Mouse (Mus musculus): ENCODE results near the gene Gm17535. TPM values are rescaled to one million over a fixed set of nuclear protein-coding genes. Genes with fewer than 3 reads are reported as not detected.
"Not testable (repeated sequence)": the region's sequence is repeated elsewhere in the genome, so short reads cannot be mapped to it uniquely, and the experiment has no call there.

Gm17535 gene
- polyA plus RNA-seq, 1 experiment from 2014 or later: not detected

DNA sequence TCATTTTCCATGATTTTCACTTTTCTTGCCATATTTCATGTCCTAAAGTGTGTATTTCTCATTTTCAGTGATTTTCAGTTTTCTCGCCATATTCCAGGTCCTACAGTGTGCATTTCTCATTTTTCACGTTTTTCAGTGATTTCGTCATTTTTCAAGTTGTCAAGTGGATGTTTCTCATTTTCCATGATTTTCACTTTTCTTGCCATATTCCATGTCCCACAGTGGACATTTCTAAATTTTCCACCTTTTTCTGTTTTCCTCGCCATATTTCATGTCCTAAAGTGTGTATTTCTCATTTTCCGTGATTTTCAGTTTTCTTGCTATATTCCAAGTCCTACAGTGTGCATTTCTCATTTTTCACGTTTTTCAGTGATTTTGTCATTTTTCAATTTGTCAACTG, 18.5 kb upstream of the Gm17535 start:
- 72% methylated on average over 6 of the region's 6 CpGs for WGBS
- H3K4me2 ChIP-seq (replicated peaks); H3K4me1 ChIP-seq; ATAC-seq (replicated peaks); H3K27ac ChIP-seq (replicated peaks); H3K9me3 ChIP-seq; H3K9ac ChIP-seq (replicated peaks); H3K36me3 ChIP-seq; H3K27me3 ChIP-seq; H3K4me3 ChIP-seq: not testable (repeated sequence)

DNA sequence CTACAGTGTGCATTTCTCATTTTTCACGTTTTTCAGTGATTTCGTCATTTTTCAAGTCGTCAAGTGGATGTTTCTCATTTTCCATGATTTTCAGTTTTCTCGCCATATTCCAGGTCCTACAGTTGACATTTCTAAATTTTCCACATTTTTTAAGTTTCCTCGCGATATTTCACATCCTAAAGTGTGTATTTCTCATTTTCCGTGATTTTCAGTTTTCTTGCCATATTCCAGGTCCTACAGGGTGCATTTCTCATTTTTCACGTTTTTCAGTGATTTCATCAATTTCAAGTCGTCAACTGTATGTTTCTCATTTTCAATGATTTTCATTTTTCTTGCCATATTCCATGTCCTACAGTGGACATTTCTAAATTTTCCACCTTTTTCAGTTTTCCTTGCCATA, 17.3 kb upstream of the Gm17535 start, which contains the start of gene Gm10719:
Gm10719 (plus strand) TSS at position 301 of the 400 bp plus-strand sequence.
- ATAC-seq (replicated peaks); H3K27ac ChIP-seq (replicated peaks); H3K4me3 ChIP-seq; H3K4me1 ChIP-seq; H3K36me3 ChIP-seq; H3K9ac ChIP-seq (replicated peaks); H3K27me3 ChIP-seq; H3K9me3 ChIP-seq; H3K4me2 ChIP-seq (replicated peaks): not testable (repeated sequence)
- WGBS: 66% methylated on average over 2 of the region's 9 CpGs

DNA sequence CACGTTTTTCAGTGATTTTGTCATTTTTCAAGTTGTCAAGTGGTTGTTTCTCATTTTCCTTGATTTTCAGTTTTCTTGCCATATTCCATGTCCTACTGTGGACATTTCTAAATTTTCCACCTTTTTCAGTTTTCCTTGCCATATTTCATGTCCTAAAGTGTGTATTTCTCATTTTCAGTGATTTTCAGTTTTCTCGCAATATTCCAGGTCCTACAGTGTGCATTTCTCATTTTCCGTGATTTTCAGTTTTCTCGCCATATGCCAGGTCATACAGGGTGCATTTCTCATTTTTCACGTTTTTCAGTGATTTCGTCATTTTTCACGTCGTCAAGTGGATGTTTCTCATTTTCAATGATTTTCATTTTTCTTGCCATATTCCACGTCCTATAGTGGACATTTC, 15.5 kb upstream of the Gm17535 start:
- not testable (repeated sequence) for H3K9me3 ChIP-seq; H3K36me3 ChIP-seq; H3K9ac ChIP-seq (replicated peaks); H3K4me1 ChIP-seq; ATAC-seq (replicated peaks); H3K27ac ChIP-seq (replicated peaks); H3K27me3 ChIP-seq; H3K4me2 ChIP-seq (replicated peaks); H3K4me3 ChIP-seq
- WGBS: 62% methylated on average over 9 of the region's 9 CpGs

DNA sequence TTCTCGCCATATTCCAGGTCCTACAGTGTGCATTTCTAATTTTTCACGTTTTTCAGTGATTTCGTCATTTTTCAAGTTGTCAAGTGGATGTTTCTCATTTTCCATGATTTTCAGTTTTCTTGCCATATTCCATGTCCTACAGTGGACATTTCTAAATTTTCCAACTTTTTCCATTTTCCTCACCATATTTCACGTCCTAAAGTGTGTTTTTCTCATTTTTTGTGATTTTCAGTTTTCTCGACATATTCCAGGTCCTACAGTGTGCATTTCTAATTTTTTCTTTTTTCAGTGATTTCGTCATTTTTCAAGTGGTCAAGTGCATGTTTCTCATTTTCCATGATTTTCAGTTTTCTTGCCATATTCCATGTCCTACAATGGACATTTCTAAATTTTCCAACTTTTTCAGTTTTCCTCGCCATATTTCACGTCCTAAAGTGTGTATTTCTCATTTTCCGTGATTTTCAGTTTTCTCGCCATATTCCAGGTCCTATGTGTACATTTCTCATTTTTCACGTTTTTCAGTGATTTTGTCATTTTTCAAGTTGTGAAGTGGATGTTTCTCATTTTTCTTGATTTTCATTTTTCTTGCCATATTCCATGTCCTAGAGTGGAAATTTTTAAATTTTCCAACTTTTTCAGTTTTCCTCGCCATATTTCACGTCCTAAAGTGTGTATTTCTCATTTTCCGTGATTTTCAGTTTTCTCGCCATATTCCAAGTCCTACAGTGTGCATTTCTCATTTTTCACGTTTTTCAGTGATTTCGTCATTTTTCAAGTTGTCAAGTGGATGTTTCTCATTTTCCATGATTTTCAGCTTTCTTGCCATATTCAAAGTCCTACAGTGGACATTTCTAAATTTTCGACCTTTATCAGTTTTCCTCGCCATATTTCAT, 14.3 kb upstream of the Gm17535 start:
- not testable (repeated sequence) for ATAC-seq (replicated peaks); H3K9me3 ChIP-seq; H3K4me2 ChIP-seq (replicated peaks); H3K4me1 ChIP-seq; H3K9ac ChIP-seq (replicated peaks); H3K27ac ChIP-seq (replicated peaks); H3K4me3 ChIP-seq; H3K36me3 ChIP-seq; H3K27me3 ChIP-seq
- 78% methylated on average over 17 of the region's 19 CpGs for WGBS

DNA sequence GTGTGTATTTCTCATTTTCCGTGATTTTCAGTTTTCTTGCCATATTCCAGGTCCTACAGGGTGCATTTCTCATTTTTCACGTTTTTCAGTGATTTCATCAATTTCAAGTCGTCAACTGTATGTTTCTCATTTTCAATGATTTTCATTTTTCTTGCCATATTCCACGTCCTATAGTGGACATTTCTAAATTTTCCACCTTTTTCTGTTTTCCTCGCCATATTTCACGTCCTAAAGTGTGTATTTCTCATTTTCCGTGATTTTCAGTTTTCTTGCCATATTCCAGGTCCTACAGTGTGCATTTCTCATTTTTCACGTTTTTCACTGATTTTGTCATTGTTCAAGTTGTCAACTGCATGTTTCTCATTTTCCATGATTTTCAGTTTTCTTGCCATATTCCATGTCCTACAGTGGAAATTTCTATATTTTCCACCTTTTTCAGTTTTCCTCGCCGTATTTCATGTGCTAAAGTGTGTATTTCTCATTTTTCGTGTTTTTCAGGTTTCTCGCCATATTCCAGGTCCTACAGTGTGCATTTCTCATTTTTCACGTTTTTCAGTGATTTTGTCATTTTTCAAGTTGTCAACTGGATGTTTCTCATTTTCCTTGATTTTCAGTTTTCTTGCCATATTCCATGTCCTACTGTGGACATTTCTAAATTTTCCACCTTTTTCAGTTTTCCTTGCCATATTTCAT, 11.9 kb upstream of the Gm17535 start:
- not testable (repeated sequence) for ATAC-seq (replicated peaks); H3K27me3 ChIP-seq; H3K4me3 ChIP-seq; H3K9me3 ChIP-seq; H3K9ac ChIP-seq (replicated peaks); H3K27ac ChIP-seq (replicated peaks); H3K4me2 ChIP-seq (replicated peaks); H3K4me1 ChIP-seq; H3K36me3 ChIP-seq
- 75% methylated on average over 11 of the region's 13 CpGs for whole genome bisulfite sequencing

DNA sequence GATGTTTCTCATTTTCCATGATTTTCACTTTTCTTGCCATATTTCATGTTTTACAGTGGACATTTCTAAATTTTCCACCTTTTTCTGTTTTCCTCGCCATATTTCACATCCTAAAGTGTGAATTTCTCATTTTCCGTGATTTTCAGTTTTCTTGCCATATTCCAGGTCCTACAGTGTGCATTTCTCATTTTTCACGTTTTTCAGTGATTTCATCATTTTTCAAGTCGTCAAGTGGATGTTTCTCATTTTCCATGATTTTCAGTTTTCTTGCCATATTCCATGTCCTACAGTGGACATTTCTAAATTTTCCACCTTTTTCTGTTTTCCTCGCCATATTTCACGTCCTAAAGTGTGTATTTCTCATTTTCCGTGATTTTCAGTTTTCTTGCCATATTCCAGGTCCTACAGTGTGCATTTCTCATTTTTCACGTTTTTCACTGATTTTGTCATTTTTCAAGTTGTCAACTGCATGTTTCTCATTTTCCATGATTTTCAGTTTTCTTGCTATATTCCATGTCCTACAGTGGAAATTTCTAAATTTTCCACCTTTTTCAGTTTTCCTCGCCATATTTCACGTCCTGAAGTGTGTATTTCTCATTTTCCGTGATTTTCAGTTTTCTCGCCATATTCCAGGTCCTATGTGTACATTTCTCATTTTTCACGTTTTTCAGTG, 11.0 kb upstream of the Gm17535 start, which contains the start of gene Gm10718:
Gm10718 (plus strand) TSS at position 236 of the 673 bp plus-strand sequence.
- WGBS: 74% methylated on average over 12 of the region's 13 CpGs
- H3K4me1 ChIP-seq; H3K9me3 ChIP-seq; H3K4me2 ChIP-seq (replicated peaks); H3K9ac ChIP-seq (replicated peaks); ATAC-seq (replicated peaks); H3K4me3 ChIP-seq; H3K36me3 ChIP-seq; H3K27me3 ChIP-seq; H3K27ac ChIP-seq (replicated peaks): not testable (repeated sequence)

DNA sequence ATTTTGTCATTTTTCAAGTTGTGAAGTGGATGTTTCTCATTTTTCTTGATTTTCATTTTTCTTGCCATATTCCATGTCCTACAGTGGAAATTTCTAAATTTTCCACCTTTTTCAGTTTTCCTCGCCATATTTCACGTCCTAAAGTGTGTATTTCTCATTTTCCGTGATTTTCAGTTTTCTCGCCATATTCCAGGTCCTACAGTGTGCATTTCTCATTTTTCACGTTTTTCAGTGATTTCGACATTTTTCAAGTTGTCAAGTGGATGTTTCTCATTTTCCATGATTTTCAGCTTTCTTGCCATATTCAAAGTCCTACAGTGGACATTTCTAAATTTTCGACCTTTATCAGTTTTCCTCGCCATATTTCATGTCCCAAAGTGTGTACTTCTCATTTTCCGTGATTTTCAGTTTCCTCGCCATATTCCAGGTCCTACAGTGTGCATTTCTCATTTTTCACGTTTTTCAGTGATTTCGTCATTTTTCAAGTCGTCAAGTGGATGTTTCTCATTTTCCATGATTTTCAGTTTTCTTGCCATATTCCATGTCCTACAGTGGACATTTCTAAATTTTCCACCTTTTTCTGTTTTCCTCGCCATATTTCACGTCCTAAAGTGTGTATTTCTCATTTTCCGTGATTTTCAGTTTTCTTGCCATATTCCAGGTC, 10.3 kb upstream of the Gm17535 start:
- not testable (repeated sequence) for H3K9me3 ChIP-seq; H3K9ac ChIP-seq (replicated peaks); H3K36me3 ChIP-seq; H3K27me3 ChIP-seq; H3K27ac ChIP-seq (replicated peaks); H3K4me3 ChIP-seq; H3K4me2 ChIP-seq (replicated peaks); H3K4me1 ChIP-seq; ATAC-seq (replicated peaks)
- WGBS: 76% methylated on average over 16 of the region's 16 CpGs

DNA sequence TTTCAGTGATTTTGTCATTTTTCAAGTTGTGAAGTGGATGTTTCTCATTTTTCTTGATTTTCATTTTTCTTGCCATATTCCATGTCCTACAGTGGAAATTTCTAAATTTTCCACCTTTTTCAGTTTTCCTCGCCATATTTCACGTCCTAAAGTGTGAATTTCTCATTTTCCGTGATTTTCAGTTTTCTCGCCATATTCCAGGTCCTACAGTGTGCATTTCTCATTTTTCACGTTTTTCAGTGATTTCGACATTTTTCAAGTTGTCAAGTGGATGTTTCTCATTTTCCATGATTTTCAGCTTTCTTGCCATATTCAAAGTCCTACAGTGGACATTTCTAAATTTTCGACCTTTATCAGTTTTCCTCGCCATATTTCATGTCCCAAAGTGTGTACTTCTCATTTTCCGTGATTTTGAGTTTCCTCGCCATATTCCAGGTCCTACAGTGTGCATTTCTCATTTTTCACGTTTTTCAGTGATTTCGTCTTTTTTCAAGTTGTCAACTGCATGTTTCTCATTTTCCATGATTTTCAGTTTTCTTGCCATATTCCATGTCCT, 9.4 kb upstream of the Gm17535 start, which contains the start of gene Gm10717:
Gm10717 (plus strand) TSS at position 506 of the 556 bp plus-strand sequence.
- peaks cover 12% of the 10 kb centered on the region for H3K9me3 ChIP-seq
- not testable (repeated sequence) for H3K36me3 ChIP-seq; H3K4me2 ChIP-seq (replicated peaks); H3K4me3 ChIP-seq; H3K9ac ChIP-seq (replicated peaks); H3K27me3 ChIP-seq; H3K4me1 ChIP-seq; H3K27ac ChIP-seq (replicated peaks); ATAC-seq (replicated peaks)
- 71% methylated on average over 12 of the region's 12 CpGs for WGBS

DNA sequence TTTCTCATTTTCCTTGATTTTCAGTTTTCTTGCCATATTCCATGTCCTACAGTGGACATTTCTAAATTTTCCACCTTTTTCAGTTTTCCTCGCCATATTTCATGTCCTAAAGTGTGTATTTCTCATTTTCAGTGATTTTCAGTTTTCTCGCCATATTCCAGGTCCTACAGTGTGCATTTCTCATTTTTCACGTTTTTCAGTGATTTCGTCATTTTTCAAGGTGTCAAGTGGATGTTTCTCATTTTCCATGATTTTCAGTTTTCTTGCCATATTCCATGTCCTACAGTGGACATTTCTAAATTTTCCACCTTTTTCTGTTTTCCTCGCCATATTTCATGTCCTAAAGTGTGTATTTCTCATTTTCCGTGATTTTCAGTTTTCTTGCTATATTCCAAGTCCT, 8.7 kb upstream of the Gm17535 start:
- not testable (repeated sequence) for H3K27me3 ChIP-seq; ATAC-seq (replicated peaks); H3K9me3 ChIP-seq; H3K4me2 ChIP-seq (replicated peaks); H3K36me3 ChIP-seq; H3K9ac ChIP-seq (replicated peaks); H3K4me1 ChIP-seq; H3K4me3 ChIP-seq; H3K27ac ChIP-seq (replicated peaks)
- 74% methylated on average over 6 of the region's 6 CpGs for WGBS

DNA sequence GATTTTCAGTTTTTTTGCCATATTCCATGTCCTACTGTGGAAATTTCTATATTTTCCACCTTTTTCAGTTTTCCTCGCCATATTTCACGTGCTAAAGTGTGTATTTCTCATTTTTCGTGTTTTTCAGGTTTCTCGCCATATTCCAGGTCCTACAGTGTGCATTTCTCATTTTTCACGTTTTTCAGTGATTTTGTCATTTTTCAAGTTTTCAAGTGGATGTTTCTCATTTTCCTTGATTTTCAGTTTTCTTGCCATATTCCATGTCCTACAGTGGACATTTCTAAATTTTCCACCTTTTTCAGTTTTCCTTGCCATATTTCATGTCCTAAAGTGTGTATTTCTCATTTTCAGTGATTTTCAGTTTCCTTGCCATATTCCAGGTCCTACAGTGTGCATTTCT, 8.3 kb upstream of the Gm17535 start:
- not testable (repeated sequence) for H3K9me3 ChIP-seq; H3K4me2 ChIP-seq (replicated peaks); H3K4me3 ChIP-seq; H3K4me1 ChIP-seq; H3K9ac ChIP-seq (replicated peaks); H3K36me3 ChIP-seq; ATAC-seq (replicated peaks); H3K27me3 ChIP-seq; H3K27ac ChIP-seq (replicated peaks)
- 73% methylated on average over 5 of the region's 5 CpGs for WGBS

DNA sequence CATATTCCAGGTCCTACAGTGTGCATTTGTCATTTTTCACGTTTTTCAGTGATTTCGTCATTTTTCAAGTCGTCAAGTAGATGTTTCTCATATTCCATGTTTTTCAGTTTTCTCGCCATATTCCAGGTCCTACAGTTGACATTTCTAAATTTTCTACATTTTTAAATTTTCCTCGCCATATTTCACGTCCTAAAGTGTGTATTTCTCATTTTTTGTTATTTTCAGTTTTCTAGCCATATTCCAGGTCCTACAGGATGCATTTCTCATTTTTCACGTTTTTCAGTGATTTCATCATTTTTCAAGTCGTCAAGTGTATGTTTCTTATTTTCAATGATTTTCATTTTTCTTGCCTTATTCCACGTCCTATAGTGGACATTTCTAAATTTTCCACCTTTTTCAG, 7.7 kb upstream of the Gm17535 start:
- not testable (repeated sequence) for H3K36me3 ChIP-seq; H3K9me3 ChIP-seq; H3K4me3 ChIP-seq; H3K27ac ChIP-seq (replicated peaks); H3K27me3 ChIP-seq; H3K4me1 ChIP-seq; H3K4me2 ChIP-seq (replicated peaks); ATAC-seq (replicated peaks); H3K9ac ChIP-seq (replicated peaks)
- 64% methylated on average over 9 of the region's 9 CpGs for WGBS

Data from forebrain, embryonic 15.5 days (tissue).